Mouse (Mus musculus) limb, embryonic 10.5 days (tissue): ENCODE measurements at regions not wholly inside any gene's neighbourhood (a gene's known extent, or its start where the extent isn't known, plus 50 kb on each side); places are given as distances from the start of the nearest gene placed in this dataset.

ENCODE experiments used
- DNase-seq: peaks from one replicate; pipeline ENCODE4 v3.0.0-alpha.2; 2017; ENCODE audit warnings: low spot score
- H3K27ac ChIP-seq: fragments of 300-500 bp; sonication (generic); 2 replicates; pipeline ENCODE4 v1.5.1; 2016; ENCODE audit warnings: mild to moderate bottlenecking
- H3K27me3 ChIP-seq: fragments of 300-500 bp; sonication (generic); 2 replicates; pipeline ENCODE4 v1.6.1; 2016; ENCODE audit warnings: low read depth, mild to moderate bottlenecking; ENCODE audit not compliant: poor library complexity, severe bottlenecking
- H3K36me3 ChIP-seq: fragments of 300-500 bp; sonication (generic); 2 replicates; pipeline ENCODE4 v1.6.1; 2016; ENCODE audit warnings: mild to moderate bottlenecking, moderate library complexity
- H3K4me1 ChIP-seq: fragments of 300-500 bp; sonication (generic); 2 replicates; pipeline ENCODE4 v1.6.1; 2016
- H3K4me3 ChIP-seq: fragments of 300-500 bp; sonication (generic); 2 replicates; pipeline ENCODE4 v1.5.1; 2016; ENCODE audit warnings: mild to moderate bottlenecking, moderate library complexity
- H3K9me3 ChIP-seq: fragments of 300-500 bp; sonication (generic); replicated peaks from 2 replicates; pipeline ENCODE4 v1.6.1; 2016; ENCODE audit warnings: mild to moderate bottlenecking
- WGBS: fragments of 180-500 bp; shearing (Covaris S2); methylation state at CpG from one replicate; pipeline ENCODE4 v1.1.7; 2016; 5-methylcytosine and 5-hydroxymethylcytosine counted together

GRCm38 (mm10) chr8:26524237-26524636 is 404.9 kb downstream of the Gm45692 start:
- no peak for DNase-seq
- Histone ChIP-seq H3K27me3 (0 out of 2 replicates have a peak, but pooled peaks cover 11% of the 10 kb centered on the region), H3K27ac (no peak overlapping the region), H3K4me3 (no peak overlapping the region), H3K4me1 (peaks cover 17% of the 10 kb centered on the region), H3K9me3 (no peaks in the 10 kb centered on the region), H3K36me3 (no peaks in the 10 kb centered on the region)
- 90% methylated on average over 2 of the region's 2 CpGs for WGBS

DNA sequence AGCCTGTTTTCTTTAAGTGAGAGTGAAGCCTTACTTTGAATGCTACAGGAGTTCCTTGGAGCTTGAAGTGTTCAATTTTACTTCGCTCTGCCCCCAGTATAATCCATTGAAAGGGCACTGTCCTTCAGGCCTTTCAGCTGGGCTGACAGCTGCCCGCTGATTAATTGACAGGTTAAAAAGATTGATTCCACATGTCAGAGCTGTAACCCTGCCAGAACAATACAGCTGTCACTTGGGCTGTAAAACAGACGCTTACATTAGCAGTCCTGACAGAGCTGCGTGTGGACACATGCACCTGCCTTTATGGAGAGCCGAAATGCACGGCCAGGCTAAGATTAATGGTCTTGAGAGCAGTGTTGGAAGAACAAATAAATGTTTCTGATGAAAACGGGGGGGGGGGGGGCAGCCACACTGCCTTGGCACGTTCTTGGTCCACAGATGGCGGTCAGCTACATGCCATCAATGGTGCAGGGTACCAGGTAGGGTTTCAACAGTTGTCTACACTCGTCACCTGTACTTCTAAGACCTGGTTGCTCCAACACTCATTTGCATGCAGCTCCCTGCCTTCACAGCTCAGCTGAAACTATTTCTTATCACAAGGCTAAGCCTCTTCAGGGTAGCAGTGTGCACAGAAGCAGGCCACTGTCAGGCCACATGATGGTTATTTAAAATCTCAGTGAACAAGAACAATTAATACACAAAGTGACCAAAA is 407.3 kb downstream of the Gm45692 start:
- Histone ChIP-seq H3K36me3 (no peaks in the 10 kb centered on the region), H3K9me3 (no peaks in the 10 kb centered on the region), H3K4me3 (no peak overlapping the region), H3K27me3 (peaks cover 18% of the 10 kb centered on the region; the same call in 1 of the 2 replicates), H3K27ac (no peak overlapping the region), H3K4me1 (peaks cover 17% of the 10 kb centered on the region)
- peak; percentile 53 for DNase-seq
- 28% methylated on average over 10 of the region's 10 CpGs for WGBS

DNA sequence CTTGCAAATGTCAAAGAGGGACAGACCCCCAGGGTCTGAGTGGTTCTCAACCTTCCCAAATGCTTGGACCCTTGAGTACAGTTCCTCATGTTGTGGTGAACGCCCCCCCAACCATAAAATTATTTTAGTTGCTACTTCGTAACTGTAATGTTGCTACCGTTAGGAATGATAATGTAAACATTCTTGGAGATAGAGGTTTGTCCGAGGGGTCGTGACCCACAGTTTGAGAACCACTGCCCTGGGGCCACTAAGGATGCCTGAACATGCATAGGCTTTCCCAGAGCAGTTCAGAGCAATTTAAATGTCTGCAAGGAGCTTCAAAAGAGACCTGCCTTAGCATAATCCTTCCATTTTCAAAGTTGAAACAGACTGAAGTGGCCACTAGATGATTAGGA is 407.8 kb downstream of the Gm45692 start:
- 53% methylated on average over 5 of the region's 5 CpGs for WGBS
- H3K4me1 ChIP-seq: peaks cover 17% of the 10 kb centered on the region
- H3K9me3 ChIP-seq: no peaks in the 10 kb centered on the region
- no peak overlapping the region for H3K4me3 ChIP-seq
- H3K27ac ChIP-seq: no peak overlapping the region
- H3K27me3 ChIP-seq: peaks cover 18% of the 10 kb centered on the region; the same call in 1 of the 2 replicates
- H3K36me3 ChIP-seq: no peaks in the 10 kb centered on the region
- DNase-seq: no peak

DNA sequence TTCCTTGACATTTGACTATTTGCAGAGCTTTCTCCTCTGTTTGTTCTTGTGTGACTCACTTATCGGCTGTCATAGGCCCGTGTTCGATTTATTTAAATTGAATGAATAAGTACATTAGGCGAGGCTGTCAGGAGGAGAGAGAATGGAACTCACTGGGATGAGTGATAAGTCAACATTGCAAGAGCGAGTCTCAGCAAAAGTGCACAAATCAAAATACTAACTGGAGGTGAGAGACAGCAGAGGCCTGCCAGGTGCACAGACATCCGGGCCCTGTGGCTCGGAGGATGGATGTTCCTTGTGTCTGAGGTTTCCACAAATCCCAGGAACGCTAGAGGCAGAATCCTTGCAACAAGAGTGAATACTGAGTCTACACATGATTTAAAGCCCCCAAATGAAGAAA is 410.6 kb downstream of the Gm45692 start:
- Histone ChIP-seq H3K4me3 (no peak overlapping the region), H3K27me3 (peaks cover 43% of the 10 kb centered on the region), H3K36me3 (no peaks in the 10 kb centered on the region), H3K27ac (no peak overlapping the region), H3K4me1 (peaks cover 17% of the 10 kb centered on the region), H3K9me3 (no peaks in the 10 kb centered on the region)
- 81% methylated on average over 8 of the region's 8 CpGs for WGBS
- no peak for DNase-seq

- no peaks in the 10 kb centered on the region for H3K36me3 ChIP-seq
These were observed 414.4 kb downstream of the Gm45692 start for GRCm38 (mm10) chr8:26533444-26534421.

GRCm38 (mm10) chr8:26535816-26536215 is 416.5 kb downstream of the Gm45692 start:
- Histone ChIP-seq H3K4me3 (no peak overlapping the region), H3K27ac (no peak overlapping the region), H3K27me3 (peaks cover 26% of the 10 kb centered on the region), H3K4me1 (no peaks in the 10 kb centered on the region), H3K36me3 (no peaks in the 10 kb centered on the region), H3K9me3 (no peaks in the 10 kb centered on the region)
- 48% methylated on average over 3 of the region's 3 CpGs for WGBS
- no peak for DNase-seq

More at GRCm38 (mm10) chr8:26533444-26534421, 414.4 kb downstream of the Gm45692 start:
- no peaks in the 10 kb centered on the region for H3K9me3 ChIP-seq
- DNase-seq: no peak
- peaks cover 42% of the 10 kb centered on the region for H3K27me3 ChIP-seq
- no peak overlapping the region for H3K4me3 ChIP-seq
- no peak overlapping the region for H3K27ac ChIP-seq
- H3K4me1 ChIP-seq: no peaks in the 10 kb centered on the region
- WGBS: 75% methylated on average over 22 of the region's 22 CpGs

GRCm38 (mm10) chr8:26553691-26554090 is 423.4 kb upstream of the Zfp703 start:
- H3K9me3 ChIP-seq: no peaks in the 10 kb centered on the region
- H3K27ac ChIP-seq: no peak overlapping the region
- no peak overlapping the region for H3K4me3 ChIP-seq
- H3K4me1 ChIP-seq: no peaks in the 10 kb centered on the region
- H3K36me3 ChIP-seq: no peaks in the 10 kb centered on the region
- 0 out of 2 replicates have a peak, but pooled peaks cover 5% of the 10 kb centered on the region for H3K27me3 ChIP-seq
- peak; percentile 23 for DNase-seq
- WGBS: 91% methylated on average over 5 of the region's 5 CpGs

DNA sequence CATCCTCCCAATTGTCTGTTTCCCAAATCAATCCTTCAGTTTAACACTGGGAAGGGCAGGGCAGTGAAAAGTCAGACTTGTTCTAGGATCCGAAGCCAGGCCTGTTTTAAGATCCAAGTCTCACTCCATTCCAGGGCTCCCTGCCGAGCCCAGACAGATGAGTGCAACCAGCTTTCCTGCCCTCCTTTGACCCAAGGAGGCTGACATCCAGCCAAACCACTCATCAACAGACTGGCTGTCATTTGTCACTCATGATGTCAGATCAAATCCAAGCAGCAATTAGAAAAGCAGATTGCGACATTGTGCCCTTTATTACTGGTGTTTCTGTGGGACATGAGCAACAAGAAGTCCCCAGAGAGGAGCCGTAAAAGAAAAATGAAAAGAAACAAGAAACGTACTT is 417.9 kb upstream of the Zfp703 start:
- Histone ChIP-seq H3K4me1 (peaks cover 7% of the 10 kb centered on the region), H3K9me3 (no peaks in the 10 kb centered on the region), H3K27me3 (0 out of 2 replicates have a peak, but pooled peaks cover 9% of the 10 kb centered on the region), H3K36me3 (no peaks in the 10 kb centered on the region), H3K27ac (no peak overlapping the region), H3K4me3 (no peak overlapping the region)
- DNase-seq: peak; percentile 25
- WGBS: 69% methylated on average over 5 of the region's 5 CpGs

DNA sequence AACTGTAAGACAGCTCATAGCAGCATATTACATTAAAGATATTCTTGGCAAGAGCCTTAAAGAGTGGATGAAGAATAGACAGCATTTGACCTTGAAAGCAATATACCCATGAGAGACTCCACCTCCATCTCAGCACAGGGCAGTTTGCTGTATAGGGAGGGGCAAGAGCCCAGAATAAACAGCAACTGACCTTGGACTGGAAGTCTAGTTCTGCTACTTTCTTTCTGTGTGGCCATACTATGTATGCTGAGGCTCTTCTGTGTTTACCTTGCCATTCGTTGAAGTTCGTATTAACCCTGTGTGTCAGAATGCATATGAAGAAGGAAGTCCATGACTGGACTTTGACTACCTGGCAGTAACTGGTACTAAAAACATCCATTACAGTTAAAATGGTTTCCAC is 414.0 kb upstream of the Zfp703 start:
- Histone ChIP-seq H3K4me3 (no peak overlapping the region), H3K36me3 (no peaks in the 10 kb centered on the region), H3K27me3 (0 out of 2 replicates have a peak, but pooled peaks cover 9% of the 10 kb centered on the region), H3K9me3 (no peaks in the 10 kb centered on the region), H3K27ac (no peak overlapping the region), H3K4me1 (peaks cover 18% of the 10 kb centered on the region)
- WGBS: 96% methylated on average over 2 of the region's 2 CpGs
- DNase-seq: no peak

DNA sequence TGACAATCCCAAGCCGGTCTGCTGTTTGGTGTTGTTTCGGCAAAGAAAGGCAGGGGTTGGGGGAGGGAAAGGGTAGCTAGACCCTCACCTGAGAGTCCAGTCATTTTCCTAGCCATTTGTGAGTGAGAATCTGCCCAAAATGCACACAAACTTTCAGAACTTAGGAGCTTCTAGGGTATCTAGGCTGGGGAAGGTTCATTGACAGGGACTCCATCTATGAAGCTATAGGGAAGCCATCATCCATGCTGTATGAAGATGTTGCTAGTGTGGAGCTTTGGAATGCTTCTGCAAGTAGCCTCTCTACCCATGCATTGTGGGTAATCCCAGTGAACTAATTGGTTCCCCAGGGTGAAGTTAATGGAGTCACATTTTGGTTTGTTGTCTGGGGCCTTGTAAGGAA is 412.9 kb upstream of the Zfp703 start:
- no peaks in the 10 kb centered on the region for H3K9me3 ChIP-seq
- H3K27ac ChIP-seq: no peak overlapping the region
- peaks cover 23% of the 10 kb centered on the region for H3K4me1 ChIP-seq
- H3K36me3 ChIP-seq: no peaks in the 10 kb centered on the region
- no peak overlapping the region for H3K4me3 ChIP-seq
- 0 out of 2 replicates have a peak, but pooled peaks cover 15% of the 10 kb centered on the region for H3K27me3 ChIP-seq
- no peak for DNase-seq
- WGBS: 95% methylated on average over 2 of the region's 2 CpGs

GRCm38 (mm10) chr8:26568423-26569060 is 408.6 kb upstream of the Zfp703 start:
- Histone ChIP-seq H3K27ac (no peak overlapping the region), H3K27me3 (0 out of 2 replicates have a peak, but pooled peaks cover 11% of the 10 kb centered on the region), H3K4me1 (peaks cover 25% of the 10 kb centered on the region), H3K36me3 (no peaks in the 10 kb centered on the region), H3K9me3 (peaks cover 3% of the 10 kb centered on the region; the same call in 1 of the 2 replicates), H3K4me3 (no peak overlapping the region)
- DNase-seq: no peak
- WGBS: 68% methylated on average over 15 of the region's 15 CpGs

DNA sequence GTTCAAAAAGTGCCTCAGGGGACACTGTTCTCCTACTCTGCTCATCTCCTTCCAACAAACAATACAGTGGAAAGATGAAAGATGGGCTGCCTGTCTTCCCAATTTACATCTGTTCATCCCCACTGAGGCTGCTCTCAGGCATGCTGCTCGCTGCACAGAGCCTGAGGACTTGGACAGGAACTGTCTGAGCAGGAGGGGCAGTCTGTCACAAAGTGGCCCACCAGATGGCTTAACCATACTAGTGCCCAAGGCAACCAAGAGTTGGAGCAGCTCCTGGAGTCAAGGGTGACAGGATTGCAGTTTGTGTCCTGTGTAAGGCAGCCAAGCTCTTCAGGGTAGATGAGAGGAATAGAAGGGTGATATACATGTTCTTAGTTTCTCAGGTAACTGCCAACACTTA is 388.3 kb upstream of the Zfp703 start:
- DNase-seq: no peak
- H3K9me3 ChIP-seq: no peaks in the 10 kb centered on the region
- H3K27me3 ChIP-seq: peaks cover 37% of the 10 kb centered on the region
- H3K4me3 ChIP-seq: no peak overlapping the region
- H3K27ac ChIP-seq: no peak overlapping the region
- no peaks in the 10 kb centered on the region for H3K36me3 ChIP-seq
- H3K4me1 ChIP-seq: peaks cover 14% of the 10 kb centered on the region
- 80% methylated on average over 1 of the region's 1 CpGs for WGBS
